Mouse (Mus musculus) adrenal gland, postnatal 0 days (tissue): ENCODE measurements around the gene Glud1. TPM values are rescaled to one million over a fixed set of nuclear protein-coding genes. Genes with fewer than 3 reads are reported as not detected.

Experiments
- polyA plus RNA-seq: library from polyadenylated mRNA; unstranded; fragments of >200 nt; fragmentation: Nextera tagmentation; extraction: Ambion mirVana; gene quantifications from 2 replicates; pipeline ENCODE4 v1.2.1, GENCODE M21; 2015

Gene Glud1
- polyA plus RNA-seq: 67.2 and 81.3 TPM in 2 replicates

GRCm38 (mm10) chr14:34310234-34310965 lies at the start of gene Glud1, which contains the start of gene Shld2:
TSS of gene Glud1 (plus strand) at chr14:34310727.
TSS of gene Shld2 (minus strand) at chr14:34310493.

GRCm38 (mm10) chr14:34355301-34355700 lies 44.8 kb downstream of the Glud1 start, which contains the start of gene Fam25c:
TSS of gene Fam25c (minus strand) at chr14:34355433.

GRCm38 (mm10) chr14:34374577-34374976 lies 64.0 kb downstream of the Glud1 start, which contains the start of gene Sncg:
TSS of gene Sncg (minus strand) at chr14:34374789.

GRCm38 (mm10) chr14:34375415-34375904 lies 64.9 kb downstream of the Glud1 start, which contains the start of gene Mmrn2:
TSS of gene Mmrn2 (plus strand) at chr14:34375465.

Other genes starting within 250 kb of the Glud1 start
- 4.6 and 5.2 TPM in 2 replicates for gene Anxa8, start 224.7 kb upstream of the Glud1 start, polyA plus RNA-seq
- gene A630023A22Rik, start 208.0 kb upstream of the Glud1 start, polyA plus RNA-seq: 0.32 TPM in 1 of 2 replicates, not detected in the other
- 0.11 TPM in 1 of 2 replicates, not detected in the other for gene Npy4r, start 158.2 kb upstream of the Glud1 start, polyA plus RNA-seq
- 0.50 and 0.87 TPM in 2 replicates for gene Gprin2, start 109.1 kb upstream of the Glud1 start, polyA plus RNA-seq
- 0.43 and 0.69 TPM in 2 replicates for gene Syt15, start 91.1 kb upstream of the Glud1 start, polyA plus RNA-seq
- 8.2 and 9.6 TPM in 2 replicates for gene Shld2, start 234 bp upstream of the Glud1 start, polyA plus RNA-seq
- 0.52 and 2.2 TPM in 2 replicates for gene Fam25c, start 44.7 kb downstream of the Glud1 start, polyA plus RNA-seq
- 34.9 and 180 TPM in 2 replicates for gene Sncg, start 64.1 kb downstream of the Glud1 start, polyA plus RNA-seq
- 5.7 and 13.2 TPM in 2 replicates for gene Mmrn2, start 64.7 kb downstream of the Glud1 start, polyA plus RNA-seq
- gene Bmpr1a, start 192.6 kb downstream of the Glud1 start, polyA plus RNA-seq: 29.6 and 30.3 TPM in 2 replicates
- gene 9230112D13Rik, start 212.1 kb downstream of the Glud1 start, polyA plus RNA-seq: not detected in 2 replicates